Mouse (Mus musculus) spleen, postnatal 10 days (tissue): ENCODE data around the gene Fgf15.
"Not testable (repeated sequence)": the region's sequence is repeated elsewhere in the genome, so short reads cannot be mapped to it uniquely, and the experiment has no call there.

ENCODE experiments used
- DNase-seq, 2 experiments: peaks; one replicate each; pipeline ENCODE4 v3.0.0; 2021 to 2022; ENCODE audit warnings: low spot score in 2 of 2

Fgf15 gene

GRCm38 (mm10) chr7:144890661-144891060 lies 5.7 kb upstream of the Fgf15 start:
- DNase-seq = not testable (repeated sequence)

GRCm38 (mm10) chr7:144891863-144892262 lies 4.5 kb upstream of the Fgf15 start:
- no peak for DNase-seq

GRCm38 (mm10) chr7:144892322-144892721 lies 4.0 kb upstream of the Fgf15 start:
- DNase-seq = no peak

GRCm38 (mm10) chr7:144894191-144894590 lies 2.1 kb upstream of the Fgf15 start:
- peak in 1 of 2 experiments; percentile 51 for DNase-seq

- DNase-seq = no peak
Measured at GRCm38 (mm10) chr7:144894706-144895105, 1.6 kb upstream of the Fgf15 start.

- DNase-seq = peak; percentile 23 to 69
Measured at GRCm38 (mm10) chr7:144895305-144896111, 823 bp upstream of the Fgf15 start.

- DNase-seq = no peak
Measured at GRCm38 (mm10) chr7:144898506-144898905, 2.2 kb downstream of the Fgf15 start.

- DNase-seq = not testable (repeated sequence)
Measured at GRCm38 (mm10) chr7:144905514-144905913, 9.2 kb downstream of the Fgf15 start.

- peak in 1 of 2 experiments; percentile 79 for DNase-seq
Measured at GRCm38 (mm10) chr7:144906708-144907397, 10.5 kb downstream of the Fgf15 start.

GRCm38 (mm10) chr7:144907793-144908192 lies 11.5 kb downstream of the Fgf15 start:
- no peak for DNase-seq

GRCm38 (mm10) chr7:144908705-144909104 lies 12.4 kb downstream of the Fgf15 start:
- DNase-seq = no peak

- DNase-seq = no peak
Measured at GRCm38 (mm10) chr7:144911121-144911520, 14.8 kb downstream of the Fgf15 start.

- no peak for DNase-seq
Measured at GRCm38 (mm10) chr7:144912897-144913296, 16.6 kb downstream of the Fgf15 start.

GRCm38 (mm10) chr7:144914296-144914947 lies 18.1 kb downstream of the Fgf15 start:
- no peak for DNase-seq

GRCm38 (mm10) chr7:144914948-144915750 lies 18.8 kb downstream of the Fgf15 start, which contains the start of gene LTO1:
TSS of gene LTO1 (plus strand) at chr7:144915100.
- DNase-seq = peak; percentile 83 to 92

GRCm38 (mm10) chr7:144918823-144919222 lies 22.5 kb downstream of the Fgf15 start:
- DNase-seq = no peak

GRCm38 (mm10) chr7:144927591-144927990 lies 31.3 kb downstream of the Fgf15 start:
- DNase-seq = no peak

GRCm38 (mm10) chr7:144928009-144928888 lies 31.9 kb downstream of the Fgf15 start:
- peak in 1 of 2 experiments; percentile 17 for DNase-seq

- DNase-seq = no peak
Measured at GRCm38 (mm10) chr7:144928889-144929210, 32.5 kb downstream of the Fgf15 start.

- peak in 1 of 2 experiments; percentile 11 for DNase-seq
Measured at GRCm38 (mm10) chr7:144929506-144929905, 33.2 kb downstream of the Fgf15 start.

GRCm38 (mm10) chr7:144929931-144930330 lies 33.6 kb downstream of the Fgf15 start:
- DNase-seq = no peak
